Mouse (Mus musculus) lung, postnatal 36 days (tissue): ENCODE measurements around the gene Tssc4.

ENCODE experiments used
- DNase-seq: peaks from one replicate; pipeline ENCODE4 v3.0.0; 2022; ENCODE audit warnings: mixed read lengths

Gene Tssc4

GRCm38 (mm10) chr7:143068882-143069591 is at the start of gene Tssc4:
Tssc4 (plus strand) TSS chr7:143069249.
- DNase-seq = peak; percentile 99

- DNase-seq = no peak
Measured at GRCm38 (mm10) chr7:143020040-143020439, 49.0 kb upstream of the Tssc4 start.

- DNase-seq = no peak
Measured at GRCm38 (mm10) chr7:143020764-143021163, 48.3 kb upstream of the Tssc4 start.

GRCm38 (mm10) chr7:143021356-143022164 is 47.5 kb upstream of the Tssc4 start:
- DNase-seq = no peak

GRCm38 (mm10) chr7:143023499-143023898 is 45.5 kb upstream of the Tssc4 start:
- no peak for DNase-seq

GRCm38 (mm10) chr7:143024293-143024692 is 44.8 kb upstream of the Tssc4 start:
- DNase-seq = no peak

- no peak for DNase-seq
Measured at GRCm38 (mm10) chr7:143025496-143025895, 43.6 kb upstream of the Tssc4 start.

- no peak for DNase-seq
Measured at GRCm38 (mm10) chr7:143027196-143027595, 41.9 kb upstream of the Tssc4 start.

GRCm38 (mm10) chr7:143031816-143032215 is 37.2 kb upstream of the Tssc4 start:
- DNase-seq = no peak

GRCm38 (mm10) chr7:143033581-143033980 is 35.5 kb upstream of the Tssc4 start:
- DNase-seq = no peak

- DNase-seq = no peak
Measured at GRCm38 (mm10) chr7:143034112-143034511, 34.9 kb upstream of the Tssc4 start.

GRCm38 (mm10) chr7:143034519-143035450 is 34.3 kb upstream of the Tssc4 start:
- DNase-seq = no peak

GRCm38 (mm10) chr7:143036787-143037186 is 32.3 kb upstream of the Tssc4 start:
- no peak for DNase-seq

- no peak for DNase-seq
Measured at GRCm38 (mm10) chr7:143037306-143037705, 31.7 kb upstream of the Tssc4 start.

GRCm38 (mm10) chr7:143038174-143038931 is 30.7 kb upstream of the Tssc4 start:
- DNase-seq = peak; percentile 45

- DNase-seq = no peak
Measured at GRCm38 (mm10) chr7:143040561-143040960, 28.5 kb upstream of the Tssc4 start.

- peak; percentile 44 for DNase-seq
Measured at GRCm38 (mm10) chr7:143041138-143041822, 27.8 kb upstream of the Tssc4 start.

GRCm38 (mm10) chr7:143042089-143042488 is 27.0 kb upstream of the Tssc4 start:
- DNase-seq = peak; percentile 81

- DNase-seq = no peak
Measured at GRCm38 (mm10) chr7:143042897-143043300, 26.1 kb upstream of the Tssc4 start.

- no peak for DNase-seq
Measured at GRCm38 (mm10) chr7:143044049-143044825, 24.8 kb upstream of the Tssc4 start.

GRCm38 (mm10) chr7:143044826-143045206 is 24.2 kb upstream of the Tssc4 start:
- no peak for DNase-seq
